Comparison of ENCODE assay signal across 8 mouse cellular contexts in the genomic region with DNA sequence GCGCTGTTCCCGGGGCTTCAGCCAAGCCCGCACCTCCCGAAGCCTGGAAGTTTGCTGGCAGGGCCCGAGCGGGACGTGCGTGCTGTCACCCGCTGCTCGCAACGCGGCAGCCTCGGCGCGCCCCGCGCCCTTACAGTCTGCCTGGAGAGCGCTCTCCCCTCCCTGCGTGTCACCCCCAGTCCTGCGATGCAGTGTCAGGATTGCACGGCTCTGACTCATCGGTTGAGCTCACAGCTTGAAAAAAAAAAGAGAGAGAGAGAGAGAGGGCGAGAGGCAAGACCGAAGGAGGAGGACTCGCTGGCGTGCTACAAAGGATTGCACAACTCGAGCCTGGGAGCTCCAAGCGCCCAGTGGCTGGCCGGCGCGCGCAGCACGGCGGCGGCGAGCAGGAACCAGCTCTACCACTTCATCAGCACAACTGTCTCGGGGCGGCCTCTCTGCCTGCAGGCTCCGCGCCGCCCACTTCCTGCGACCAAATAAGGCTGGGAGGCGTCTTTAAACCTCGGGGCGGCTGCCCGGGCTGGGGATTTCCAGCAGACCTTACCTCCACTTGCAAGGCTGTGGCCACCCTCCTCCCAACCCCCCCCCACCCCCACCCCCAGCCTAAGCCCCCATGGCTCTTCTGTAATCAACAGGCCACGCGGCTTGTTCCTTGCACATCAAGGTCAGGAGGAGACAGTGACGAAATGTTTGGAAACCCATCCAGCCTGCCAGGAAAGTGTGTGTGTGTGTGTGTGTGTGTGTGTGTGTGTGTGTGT. TPM values are rescaled to one million over a fixed set of nuclear protein-coding genes. Genes with fewer than 3 reads are reported as not detected.
DNase-seq lines count a peak whose midpoint lies in the region; ATAC-seq and TF ChIP-seq lines count a peak whose summit lies in the region.

No protein-coding gene starts in this region.

- peaks cover 5 to 25% of the 10 kb centered on the region in 2 experiments; a peak in 3 of 4 replicates for H3K4me1 ChIP-seq in MEL (ENCODE audit: control insufficient read depth in 1 of 2, insufficient read depth in 2 of 2, low read length in 2 of 2)
- peaks cover 18% of the 10 kb centered on the region for H3K4me1 ChIP-seq in cerebellum, adult 2 months (ENCODE audit: control insufficient read depth, insufficient read depth, low read length)
- peaks cover 43% of the 10 kb centered on the region for H3K4me1 ChIP-seq in forebrain, embryonic 16.5 days (replicated peaks; ENCODE audit: control insufficient read depth, insufficient read depth, low read length)
- peaks cover 51% of the 10 kb centered on the region for H3K4me1 ChIP-seq in lung, embryonic 14.5 days (ENCODE audit: insufficient read depth)

- no peak for TF ChIP-seq CTCF in MEL (IDR thresholded peaks at IDR 0.05 in 2 of 3, conservative IDR thresholded peaks at IDR 0.05 in 1 of 3; ENCODE audit: control insufficient read depth in 1 of 3, insufficient read depth in 1 of 3, low read depth in 2 of 3, low read length in 3 of 3, poor library complexity in 1 of 3, severe bottlenecking in 1 of 3)
- no peak for TF ChIP-seq CTCF in cerebellum, adult 2 months (IDR thresholded peaks at IDR 0.05; ENCODE audit: borderline replicate concordance, insufficient read depth, low read depth, low read length)
- no peak for TF ChIP-seq CTCF in lung, embryonic 14.5 days (IDR thresholded peaks at IDR 0.05; ENCODE audit: low read depth)

- peak; percentile 86 for ATAC-seq in forebrain, embryonic 16.5 days
- ATAC-seq in lung, embryonic 14.5 days (ENCODE audit: insufficient read depth) = peak; percentile 92
- peak; percentile 84 for ATAC-seq in neutrophil, adult 5-6 weeks (ENCODE audit: extremely low read depth, insufficient number of reproducible peaks, low FRiP score, poor library complexity, severe bottlenecking)

- no peaks in the 10 kb centered on the region for H3K9me3 ChIP-seq in MEL (replicated peaks; ENCODE audit: insufficient read depth, low read length)
- no peaks in the 10 kb centered on the region for H3K9me3 ChIP-seq in forebrain, embryonic 16.5 days (ENCODE audit: control insufficient read depth, low read length)
- no peaks in the 10 kb centered on the region for H3K9me3 ChIP-seq in lung, embryonic 14.5 days (ENCODE audit: low read depth, low read length)

- H3K27ac ChIP-seq in MEL (ENCODE audit: control insufficient read depth, low read depth, low read length) = peak overlapping the region; percentile 96
- peak overlapping the region; percentile 92 for H3K27ac ChIP-seq in cerebellum, adult 2 months (ENCODE audit: insufficient read depth, low read length)
- H3K27ac ChIP-seq in forebrain, embryonic 16.5 days (ENCODE audit: low read length) = peak overlapping the region; percentile 77
- peak overlapping the region; percentile 100 for H3K27ac ChIP-seq in lung, embryonic 14.5 days (ENCODE audit: low read depth)

- peak; percentile 97 for DNase-seq in MEL (ENCODE audit: low read depth, low spot score)
- DNase-seq in cerebellum, adult 2 months = peak; percentile 90 to 91
- peak; percentile 91 for DNase-seq in heart, postnatal 36 days
- peak; percentile 89 to 91 for DNase-seq in layer of hippocampus, adult 8-10 months (ENCODE audit: low spot score in 2 of 2)
- DNase-seq in lung, embryonic 14.5 days = peak; percentile 98
- peak; percentile 89 for DNase-seq in testis, postnatal 14 days (ENCODE audit: low spot score)

- H3K36me3 ChIP-seq in MEL (ENCODE audit: control insufficient read depth in 1 of 2, insufficient read depth in 2 of 2, low read length in 2 of 2) = peaks cover 1 to 18% of the 10 kb centered on the region in 2 experiments; a peak in 3 of 4 replicates
- H3K36me3 ChIP-seq in forebrain, embryonic 16.5 days (ENCODE audit: control insufficient read depth, insufficient read depth) = no peaks in the 10 kb centered on the region
- H3K36me3 ChIP-seq in lung, embryonic 14.5 days (ENCODE audit: insufficient read depth) = no peaks in the 10 kb centered on the region

- peak overlapping the region; percentile 85 for H3K4me2 ChIP-seq in forebrain, embryonic 16.5 days (ENCODE audit: low read length)
- H3K4me2 ChIP-seq in lung, embryonic 14.5 days = peak overlapping the region; percentile 76

- TF ChIP-seq EP300 in MEL (IDR thresholded peaks at IDR 0.05; ENCODE audit: low read depth in 1 of 2, low read length in 2 of 2) = no peak

- H3K27me3 ChIP-seq in MEL (ENCODE audit: control insufficient read depth in 1 of 2, insufficient read depth in 2 of 2, low read length in 2 of 2) = no peaks in the 10 kb centered on the region
- H3K27me3 ChIP-seq in cerebellum, adult 2 months (ENCODE audit: control insufficient read depth, insufficient read depth, low read length) = no peaks in the 10 kb centered on the region
- H3K27me3 ChIP-seq in forebrain, embryonic 16.5 days (replicated peaks; ENCODE audit: control insufficient read depth, insufficient read depth, low read length) = no peaks in the 10 kb centered on the region
- no peaks in the 10 kb centered on the region for H3K27me3 ChIP-seq in lung, embryonic 14.5 days (ENCODE audit: insufficient read depth, low read length)

- under 1% methylated on average over 49 of the region's 49 CpGs for WGBS in cerebellum, adult 2 months
- under 1% methylated on average over 46 of the region's 49 CpGs for WGBS in forebrain, embryonic 16.5 days
- under 1% methylated on average over 49 of the region's 49 CpGs for WGBS in lung, embryonic 14.5 days

- H3K4me3 ChIP-seq in MEL (ENCODE audit: control insufficient read depth in 1 of 2, insufficient read depth in 1 of 2, low read depth in 2 of 2, low read length in 2 of 2) = peak overlapping the region; percentile 65 to 77
- peak overlapping the region; percentile 62 for H3K4me3 ChIP-seq in cerebellum, adult 2 months (replicated peaks; ENCODE audit: insufficient read depth, low read depth, low read length)
- H3K4me3 ChIP-seq in forebrain, embryonic 16.5 days (replicated peaks; ENCODE audit: low read length) = peak overlapping the region; percentile 63
- H3K4me3 ChIP-seq in lung, embryonic 14.5 days (ENCODE audit: low read depth, low read length) = peak overlapping the region; percentile 82

- TF ChIP-seq POLR2A in MEL (IDR thresholded peaks at IDR 0.05; ENCODE audit: control insufficient read depth in 1 of 2, insufficient read depth in 1 of 2, low read depth in 1 of 2, low read length in 2 of 2, poor library complexity in 1 of 2) = peak; percentile 90 to 96
- TF ChIP-seq POLR2A in cerebellum, adult 2 months (IDR thresholded peaks at IDR 0.05; ENCODE audit: borderline replicate concordance, insufficient read depth, low read length) = peak; percentile 85; the same call in 1 of the 2 replicates

- intact Hi-C loops in heart, postnatal 36 days (cut with DNase I) = no loop called here

- peak overlapping the region; percentile 96 for H3K9ac ChIP-seq in MEL (ENCODE audit: control insufficient read depth, low read depth, low read length, poor library complexity, severe bottlenecking)
- peak overlapping the region; percentile 85 for H3K9ac ChIP-seq in forebrain, embryonic 16.5 days (replicated peaks; ENCODE audit: low read depth, low read length)
- peak overlapping the region; percentile 95 for H3K9ac ChIP-seq in lung, embryonic 14.5 days

- TF ChIP-seq RAD21 in MEL (IDR thresholded peaks at IDR 0.05; ENCODE audit: low read depth, low read length) = no peak

- H3K79me2 ChIP-seq in MEL (ENCODE audit: control insufficient read depth, insufficient read depth, low read length, poor library complexity) = peaks cover 61% of the 10 kb centered on the region

TF ChIP-seq in MEL, 35 proteins besides CTCF, POLR2A, EP300 and RAD21 (continues in another document):
- peak; percentile 70; the same call in 1 of the 2 replicates for TF ChIP-seq MXI1 (IDR thresholded peaks at IDR 0.05; ENCODE audit: low read depth, low read length)
- peak; percentile 49; the same call in 1 of the 2 replicates for TF ChIP-seq MYC (IDR thresholded peaks at IDR 0.05; ENCODE audit: low read depth, low read length)
- TF ChIP-seq RCOR1 (IDR thresholded peaks at IDR 0.05; ENCODE audit: low read depth, low read length) = peak; percentile 15; the same call in 1 of the 2 replicates
- no peak for TF ChIP-seq MAZ (IDR thresholded peaks at IDR 0.05; ENCODE audit: low read depth, low read length)
- peak; percentile 56 for TF ChIP-seq NRF1 (IDR thresholded peaks at IDR 0.05; ENCODE audit: insufficient read depth, low read depth, low read length, poor library complexity, severe bottlenecking)
- TF ChIP-seq ETS1 (IDR thresholded peaks at IDR 0.05; ENCODE audit: low read depth, low read length) = peak; percentile 51
- no peak for TF ChIP-seq E2F4 (IDR thresholded peaks at IDR 0.05; ENCODE audit: borderline replicate concordance, low read depth, low read length)
- peak; percentile 86 for TF ChIP-seq POLR2AphosphoS2 (IDR thresholded peaks at IDR 0.05; ENCODE audit: low read length)
- no peak for TF ChIP-seq JUND (IDR thresholded peaks at IDR 0.05; ENCODE audit: low read depth, low read length)
- peak; percentile 85 for TF ChIP-seq TBP (IDR thresholded peaks at IDR 0.05; ENCODE audit: low read depth, low read length)
- TF ChIP-seq GATA1 (IDR thresholded peaks at IDR 0.05; ENCODE audit: low read depth, low read length) = no peak
- peak; percentile 17; the same call in 1 of the 2 replicates for TF ChIP-seq MAX (IDR thresholded peaks at IDR 0.05; ENCODE audit: low read length)
- TF ChIP-seq NELFE (IDR thresholded peaks at IDR 0.05; ENCODE audit: low read depth, low read length) = peak; percentile 97

RNA-seq across cellular contexts. Expression of a gene that starts 24.9 kb away (rescaled TPM):
- total RNA-seq in MEL (2012; rRNA removed) = 7.7 TPM in 2 replicates
- 10 to 100 TPM in 1 of 2 experiments, not detected in 1; 25.3 TPM for polyA plus RNA-seq in MEL (2012; ENCODE audit: insufficient read depth in 1 of 2, insufficient read length in 2 of 2, low read depth in 1 of 2, low replicate concordance in 2 of 2, missing spikeins in 1 of 2)
- polyA plus RNA-seq in cerebellum, adult 2 months (2012; rRNA removed) = 8.4 and 9.7 TPM in 2 replicates
- 3.8 and 4.4 TPM in 2 replicates for polyA plus RNA-seq in forebrain, embryonic 16.5 days (2015; fragmentation: Nextera tagmentation; extraction: Ambion mirVana)
- 10 to 100 TPM; 15.6 to 15.9 TPM for total RNA-seq in heart, postnatal 36 days (2021)
- 10 to 100 TPM; 21.6 to 28.5 (median 26.0) TPM for total RNA-seq in layer of hippocampus, adult 8-10 months (2022)
- polyA plus RNA-seq in lung, embryonic 14.5 days (2014; fragmentation: Nextera tagmentation; extraction: Ambion mirVana) = 11.3 and 12.3 TPM in 2 replicates
- 79.1 and 84.4 TPM in 2 replicates for total RNA-seq in neutrophil, adult 5-6 weeks (2017)

RNA-seq across cellular contexts. Expression of a gene that starts 45.5 kb away (rescaled TPM):
- total RNA-seq in MEL (2012; rRNA removed) = 0.10 and 0.31 TPM in 2 replicates
- polyA plus RNA-seq in MEL (2012; ENCODE audit: insufficient read depth in 1 of 2, insufficient read length in 2 of 2, low read depth in 1 of 2, low replicate concordance in 2 of 2, missing spikeins in 1 of 2) = under 1 TPM in 1 of 2 experiments, not detected in 1; 0.46 TPM
- polyA plus RNA-seq in cerebellum, adult 2 months (2012; rRNA removed) = 0.68 and 0.84 TPM in 2 replicates
- 5.3 and 7.2 TPM in 2 replicates for polyA plus RNA-seq in forebrain, embryonic 16.5 days (2015; fragmentation: Nextera tagmentation; extraction: Ambion mirVana)
- under 1 TPM; 0.11 to 0.22 TPM for total RNA-seq in heart, postnatal 36 days (2021)
- 1 to 10 TPM; 3.1 to 3.9 (median 3.6) TPM for total RNA-seq in layer of hippocampus, adult 8-10 months (2022)
- polyA plus RNA-seq in lung, embryonic 14.5 days (2014; fragmentation: Nextera tagmentation; extraction: Ambion mirVana) = 0.68 and 0.79 TPM in 2 replicates
- 6.6 and 8.0 TPM in 2 replicates for total RNA-seq in neutrophil, adult 5-6 weeks (2017)

Comparison
In these comparisons a context has a peak if more than half of its experiments do, and no peak if none do; other contexts are left out.
1. Peak in every context shown above with its lines: DNase-seq, ATAC-seq, H3K4me3 ChIP-seq and H3K27ac ChIP-seq.